Mouse (Mus musculus) right cerebral cortex, postnatal 36 days (tissue): Measurements from ENCODE around the gene Mtus2.

Experiments used
- DNase-seq, 2 experiments: peaks; one replicate each; pipeline ENCODE4 v3.0.0; 2022; ENCODE audit warnings: low spot score in 2 of 2, mixed read lengths in 1 of 2

The Mtus2 gene

DNA sequence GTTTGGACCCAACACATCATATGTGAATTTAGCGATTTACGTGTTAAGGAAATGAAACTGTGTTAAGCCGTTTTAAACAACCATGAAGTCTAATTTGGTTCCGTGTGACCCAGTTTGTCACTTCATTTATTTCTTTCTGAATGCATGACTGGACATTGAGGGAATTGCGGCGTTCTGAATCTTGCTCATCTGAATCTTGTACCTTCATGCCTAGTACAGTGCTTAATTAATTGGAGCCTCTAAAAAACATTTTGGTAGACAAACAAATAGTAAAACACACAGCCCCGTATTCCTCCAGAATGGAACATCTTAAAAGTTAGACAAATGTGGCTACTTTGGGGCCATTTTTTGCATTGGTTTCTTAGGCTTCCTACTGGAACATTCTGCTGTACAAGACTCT, 84.5 kb downstream of the Mtus2 start:
- no peak for DNase-seq

DNA sequence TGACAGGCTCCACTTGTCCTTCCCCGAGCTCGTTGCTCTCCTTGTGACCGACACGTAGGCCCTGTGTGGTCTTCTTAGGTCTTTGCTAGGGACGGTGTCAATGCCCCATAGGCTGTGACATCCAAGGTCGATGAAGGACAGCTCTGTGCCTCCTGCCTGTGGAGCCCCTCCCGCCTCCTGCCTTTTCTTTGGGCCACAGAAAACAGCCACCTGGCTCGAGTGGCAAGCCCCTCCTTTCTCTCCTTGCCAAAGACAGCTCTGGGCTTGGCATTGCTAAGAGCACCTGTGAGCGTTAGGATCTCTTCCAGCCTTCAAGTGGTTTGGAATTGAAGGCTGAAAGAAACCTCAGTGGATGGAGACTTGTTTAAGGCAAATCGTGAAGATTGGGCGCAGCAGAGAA, 91.1 kb downstream of the Mtus2 start:
- no peak for DNase-seq

DNA sequence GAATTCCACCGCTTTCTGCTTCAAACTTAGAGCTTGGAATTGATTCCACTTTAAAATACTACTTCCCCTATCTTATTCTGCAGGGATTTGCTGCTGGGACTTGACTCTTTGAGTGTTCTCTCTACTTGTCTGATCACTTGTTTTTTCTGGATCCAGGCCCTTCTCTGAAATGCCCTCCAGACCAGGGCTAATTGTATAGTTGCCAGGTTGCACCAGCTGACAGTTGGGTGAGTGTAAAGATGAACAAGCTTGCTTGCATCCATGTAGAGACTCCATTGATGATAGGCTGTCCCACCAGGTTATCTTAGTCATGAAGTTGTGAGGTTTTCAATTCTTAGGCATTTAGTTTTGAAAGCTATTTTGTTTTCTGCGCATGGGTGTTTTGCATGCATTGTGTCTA, 92.2 kb downstream of the Mtus2 start:
- DNase-seq, result no peak

DNA sequence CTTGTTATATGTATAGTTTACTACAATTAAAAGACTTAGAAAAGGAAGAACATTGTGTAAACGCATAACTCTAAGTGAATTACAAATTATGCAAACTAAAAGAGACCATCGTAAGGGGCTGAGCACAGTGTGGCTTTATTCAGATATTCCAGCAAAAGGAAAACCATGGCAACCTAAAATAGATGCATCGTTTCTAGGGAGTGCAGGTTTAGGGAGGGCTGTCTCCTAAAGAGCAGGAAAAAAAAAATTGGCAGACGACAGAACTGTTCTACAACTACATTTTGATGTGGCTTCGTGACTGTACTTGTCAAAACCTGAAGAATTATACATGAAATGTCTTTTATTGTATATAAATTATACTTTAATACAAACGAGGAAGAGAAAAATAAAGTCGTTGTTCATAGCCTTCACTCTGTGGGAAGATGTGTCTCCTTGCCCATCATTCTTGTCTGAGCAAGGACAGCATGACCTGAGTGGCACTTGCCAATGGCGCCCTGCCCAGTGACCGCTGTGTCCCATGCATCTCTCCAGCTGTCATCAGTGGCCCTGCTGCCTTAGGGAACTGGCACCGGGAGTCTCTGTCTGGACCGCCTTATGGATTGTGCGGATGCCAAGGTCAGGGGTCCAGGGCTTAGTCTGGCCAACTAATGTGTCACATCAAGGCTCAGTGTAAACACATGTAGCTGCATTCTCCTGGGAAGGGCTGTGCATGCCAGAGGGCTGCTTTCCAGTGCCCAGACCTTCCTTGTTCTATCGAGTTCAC, 95.9 kb downstream of the Mtus2 start:
- no peak for DNase-seq

DNA sequence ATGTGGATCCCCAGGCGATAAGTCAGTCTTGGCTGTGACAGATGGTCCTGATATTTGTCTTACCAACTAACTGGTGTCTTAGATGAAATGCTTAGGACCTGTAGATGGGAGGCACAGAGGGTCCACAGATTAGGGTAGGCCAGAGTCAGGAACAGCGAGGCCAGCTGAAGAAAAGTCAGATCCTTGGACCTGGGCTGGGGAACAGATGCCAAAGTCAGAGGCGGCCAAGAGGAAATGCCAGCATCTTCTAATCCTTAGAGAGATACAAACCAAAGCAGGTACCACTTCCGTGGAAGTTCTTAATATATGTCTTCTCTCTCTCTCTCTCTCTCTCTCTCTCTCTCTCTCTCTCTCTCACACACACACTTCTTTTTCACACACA, 96.5 kb downstream of the Mtus2 start:
- no peak for DNase-seq

DNA sequence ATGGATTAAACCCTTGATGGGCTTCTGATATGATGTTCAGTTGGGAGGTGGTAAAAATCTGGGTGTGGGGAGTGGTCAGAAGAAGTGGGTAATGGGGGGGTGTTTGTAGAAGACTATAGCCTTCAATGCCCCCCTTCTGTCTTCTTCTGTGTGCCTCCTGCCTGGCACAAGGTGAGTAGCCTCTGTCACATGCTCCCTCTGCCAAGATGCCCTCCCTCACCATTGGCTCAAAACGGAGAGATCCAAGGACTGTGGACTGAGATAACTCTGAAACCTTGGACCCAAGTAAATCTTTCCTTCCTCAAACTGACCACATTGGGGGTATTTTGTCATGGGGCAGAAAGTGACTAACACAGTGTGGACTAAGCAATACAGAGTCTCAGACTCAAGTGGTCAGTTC, 99.7 kb downstream of the Mtus2 start:
- DNase-seq, result no peak

DNA sequence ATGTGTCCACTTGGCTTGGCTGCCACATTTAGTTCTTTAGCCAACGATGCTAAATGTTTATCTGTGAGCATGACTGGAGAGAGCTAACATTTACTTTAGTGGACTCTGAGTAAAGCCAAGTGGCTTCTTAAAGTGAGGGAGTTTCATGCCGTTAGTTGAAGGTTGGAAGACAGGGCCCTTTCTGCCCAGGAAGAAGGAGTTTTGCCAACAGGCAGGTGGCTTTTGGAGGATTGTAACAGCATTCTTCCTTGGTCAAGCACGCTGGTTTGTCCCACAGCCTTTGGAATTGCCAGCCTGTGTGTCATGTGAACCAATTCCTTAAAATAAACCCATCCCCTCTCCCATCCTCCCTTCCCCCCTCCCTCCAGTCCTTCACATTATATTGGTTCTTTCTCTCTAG, 100.3 kb downstream of the Mtus2 start:
- DNase-seq, result no peak

DNA sequence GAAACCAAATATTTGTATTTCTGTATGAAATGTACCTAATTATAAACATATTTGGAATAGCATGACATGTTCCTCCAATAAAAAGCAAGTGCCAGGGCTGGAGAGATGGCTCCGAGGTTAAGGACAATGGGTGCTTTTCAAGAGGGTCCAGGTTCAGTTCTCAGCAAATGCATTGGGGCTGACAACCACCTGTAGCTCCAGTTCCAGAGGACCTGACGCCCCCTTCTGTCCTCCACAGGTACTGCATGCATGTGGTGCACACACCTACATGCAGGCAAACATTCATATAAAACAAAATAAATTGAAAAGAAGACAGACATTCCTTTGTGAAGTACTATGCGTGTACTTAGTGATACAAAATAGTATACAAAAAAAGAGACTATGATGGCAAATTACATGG, 102.2 kb downstream of the Mtus2 start:
- DNase-seq, result no peak

DNA sequence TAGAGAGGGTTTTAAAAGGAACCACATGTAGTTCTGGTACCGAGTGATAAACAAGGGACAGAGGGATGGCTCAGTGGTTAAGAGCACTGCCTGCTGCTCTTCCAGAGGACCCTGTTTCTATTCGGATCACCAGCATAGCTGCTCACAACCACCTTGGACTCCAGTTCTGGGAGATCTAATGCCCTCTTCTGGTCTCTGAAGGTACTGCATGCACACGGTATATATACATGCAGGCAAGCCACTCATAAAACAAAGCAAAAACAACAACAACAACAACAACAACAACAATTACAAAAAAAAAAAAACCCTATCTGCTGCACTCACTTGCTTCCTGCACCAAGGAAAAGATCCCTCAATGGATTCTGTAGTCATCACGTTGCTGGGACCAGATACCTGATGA, 104.7 kb downstream of the Mtus2 start:
- no peak for DNase-seq

DNA sequence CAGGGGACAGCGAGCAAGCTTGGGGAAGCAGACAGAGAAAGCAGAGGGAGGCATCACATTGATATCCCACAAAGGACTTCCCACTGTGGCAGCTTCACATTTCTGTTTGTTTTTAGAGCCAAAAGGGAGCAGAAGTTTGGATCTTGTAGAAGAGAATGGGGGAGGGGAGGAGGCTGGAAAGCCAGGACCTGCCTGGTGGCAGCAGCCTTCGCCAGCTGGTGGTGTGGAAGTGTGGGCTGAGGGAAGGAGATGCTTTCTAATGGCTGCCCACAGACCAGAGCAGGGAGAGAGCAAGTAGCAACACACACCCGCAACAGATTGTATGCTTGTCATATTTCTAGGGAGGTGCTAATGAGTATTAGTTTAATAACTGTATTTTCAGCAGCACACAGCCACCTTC, 106.6 kb downstream of the Mtus2 start:
- DNase-seq, result no peak

DNA sequence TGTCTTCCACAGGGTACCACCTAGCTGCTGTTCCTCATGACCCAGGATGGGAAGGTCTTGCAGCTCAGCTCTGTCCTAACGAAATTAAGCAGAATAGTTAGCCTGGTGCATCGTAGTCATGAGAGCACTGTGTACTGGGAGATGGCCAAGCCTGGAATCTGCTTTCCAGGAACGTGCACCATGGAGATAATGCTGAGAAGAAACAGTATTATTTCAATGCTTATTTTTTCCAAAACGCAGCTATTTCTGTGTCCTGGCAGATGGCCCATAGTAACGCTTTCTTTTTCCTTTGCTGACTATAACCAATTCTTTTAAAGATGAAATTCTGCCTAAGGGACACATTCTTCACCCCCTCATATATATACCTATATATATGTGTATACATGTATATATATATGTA, 108.1 kb downstream of the Mtus2 start:
- DNase-seq, result no peak

DNA sequence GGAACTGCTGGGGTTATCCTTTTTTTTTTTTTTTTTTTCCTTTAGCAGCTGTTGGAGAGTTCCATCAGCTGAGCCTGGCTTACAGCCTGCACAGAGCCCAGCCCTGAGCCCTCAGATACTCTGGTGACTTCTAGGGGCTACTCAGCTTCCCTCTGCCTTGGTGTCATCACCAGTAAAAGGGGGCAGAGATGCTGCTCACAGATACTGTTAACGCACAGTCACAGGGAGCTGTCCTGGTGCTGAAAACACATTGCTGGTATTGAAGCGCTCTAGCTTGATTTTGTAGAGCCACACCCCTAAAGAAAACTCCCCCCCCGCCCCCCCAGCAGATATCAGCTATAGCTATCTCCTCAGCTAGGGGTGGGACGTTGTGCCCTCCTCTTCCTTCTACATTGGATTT, 112.8 kb downstream of the Mtus2 start:
- no peak for DNase-seq

DNA sequence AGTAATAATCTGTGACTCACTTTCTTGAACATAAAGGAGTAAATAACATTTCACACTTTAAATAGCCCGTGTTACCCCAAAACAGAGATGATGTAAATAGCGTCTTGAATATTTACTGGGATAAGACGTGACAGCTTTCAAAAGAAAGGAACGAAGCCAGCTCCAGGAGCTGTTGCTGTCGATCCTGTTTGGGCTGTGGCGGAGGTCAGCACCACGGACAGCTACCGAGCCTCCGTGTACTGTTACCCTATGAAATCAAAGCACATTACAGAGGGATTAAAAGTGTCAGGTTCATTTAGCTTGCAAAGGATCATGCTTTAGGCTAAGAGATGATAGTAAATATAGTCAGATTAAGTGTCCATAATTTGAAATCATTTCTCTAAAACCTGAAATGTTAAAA, 114.7 kb downstream of the Mtus2 start:
- no peak for DNase-seq

DNA sequence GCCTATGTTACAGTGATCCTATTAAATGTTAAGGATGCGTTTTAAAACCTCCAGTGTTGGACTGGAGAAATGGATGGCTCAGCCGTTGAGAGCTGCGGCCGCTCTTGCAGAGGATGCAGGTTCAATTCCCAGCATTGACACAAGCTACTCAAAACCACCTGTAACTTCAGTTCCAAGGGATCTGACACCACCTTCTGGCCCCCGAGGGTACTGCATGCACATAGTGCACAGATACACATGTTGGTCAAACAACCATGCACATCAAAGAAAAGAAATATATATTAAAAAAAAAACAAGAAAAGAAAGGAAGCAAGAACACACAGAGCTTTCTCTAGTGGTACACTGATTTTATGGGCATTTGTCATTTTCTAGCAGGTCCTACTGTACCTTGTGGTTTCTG, 116.3 kb downstream of the Mtus2 start:
- DNase-seq, result no peak

DNA sequence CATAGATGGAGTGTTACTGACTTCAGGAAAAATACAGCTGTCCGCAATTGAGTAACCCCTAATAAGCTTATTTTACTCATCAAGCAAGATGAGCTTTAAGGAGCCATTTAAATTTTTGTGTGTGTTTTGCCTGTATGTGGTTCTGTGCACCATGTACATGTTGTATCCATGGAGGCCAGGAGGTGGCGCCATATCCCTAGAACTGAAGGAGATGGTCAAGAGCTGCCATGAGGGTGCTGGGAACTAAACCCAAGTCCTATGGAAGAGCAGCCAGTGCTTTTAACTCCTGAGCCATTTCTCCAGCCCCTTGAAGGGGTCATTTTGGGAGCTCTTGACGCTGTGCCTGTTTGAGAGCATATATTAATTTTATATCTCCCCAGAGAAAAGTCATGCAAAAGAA, 122.6 kb downstream of the Mtus2 start:
- DNase-seq, result no peak

DNA sequence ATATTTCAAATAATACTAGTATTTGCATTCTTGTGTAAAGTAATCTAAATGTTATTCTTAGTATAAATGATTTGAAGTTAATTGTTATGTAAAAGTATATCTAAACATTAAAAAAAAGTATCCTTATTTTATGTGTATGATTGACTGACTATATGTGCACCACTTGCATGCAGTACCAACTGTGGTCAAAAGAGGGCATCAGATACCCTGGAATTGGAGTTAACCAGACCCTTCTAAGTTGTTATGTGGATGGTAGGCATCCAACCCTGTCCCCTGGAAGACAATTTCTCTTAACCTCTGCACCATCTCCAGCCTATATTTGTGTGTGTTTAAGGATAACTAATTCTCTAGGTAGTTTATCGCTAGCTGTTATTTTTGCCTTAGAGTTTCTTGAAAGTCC, 126.4 kb downstream of the Mtus2 start:
- no peak for DNase-seq

DNA sequence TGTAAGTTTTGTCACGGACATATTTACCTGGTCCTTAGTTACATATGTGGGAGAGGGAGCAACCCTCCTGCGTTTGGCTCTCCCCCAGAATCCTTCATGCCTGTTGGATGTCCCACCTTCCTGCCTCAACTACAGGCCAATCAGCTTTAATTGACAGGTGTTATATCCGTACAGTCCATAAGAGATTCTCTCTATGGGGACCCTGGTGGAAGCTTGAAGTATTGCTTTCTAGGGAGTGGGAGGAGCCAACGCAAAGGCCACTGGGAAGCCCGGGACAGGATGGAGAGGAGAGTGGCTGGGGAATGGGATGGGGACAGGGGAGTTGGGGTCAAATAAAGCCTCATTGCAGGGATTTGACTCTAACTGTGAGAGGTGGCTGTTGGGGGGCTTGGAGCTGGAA, 127.6 kb downstream of the Mtus2 start:
- no peak for DNase-seq

DNA sequence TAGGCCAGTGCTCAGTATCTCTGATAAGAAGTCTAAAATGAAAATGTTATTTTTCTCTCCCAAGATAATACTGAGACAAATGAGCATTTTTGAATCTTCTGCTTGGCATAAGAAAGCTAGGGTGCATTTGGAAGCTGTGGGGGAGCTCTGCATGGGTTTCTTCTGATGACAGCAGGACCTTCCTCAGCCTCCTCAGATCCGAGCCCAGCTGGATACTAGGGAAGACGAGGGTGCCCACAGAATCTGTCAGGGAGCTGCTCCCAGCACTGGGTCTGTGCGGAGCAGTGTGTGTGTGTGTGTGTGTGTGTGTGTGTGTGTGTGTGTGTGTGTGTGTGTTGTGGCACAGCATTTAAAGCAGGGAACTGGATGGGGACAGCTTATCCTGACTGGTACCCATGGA, 130.7 kb downstream of the Mtus2 start:
- DNase-seq, result peak in 1 of 2 experiments; percentile 8

DNA sequence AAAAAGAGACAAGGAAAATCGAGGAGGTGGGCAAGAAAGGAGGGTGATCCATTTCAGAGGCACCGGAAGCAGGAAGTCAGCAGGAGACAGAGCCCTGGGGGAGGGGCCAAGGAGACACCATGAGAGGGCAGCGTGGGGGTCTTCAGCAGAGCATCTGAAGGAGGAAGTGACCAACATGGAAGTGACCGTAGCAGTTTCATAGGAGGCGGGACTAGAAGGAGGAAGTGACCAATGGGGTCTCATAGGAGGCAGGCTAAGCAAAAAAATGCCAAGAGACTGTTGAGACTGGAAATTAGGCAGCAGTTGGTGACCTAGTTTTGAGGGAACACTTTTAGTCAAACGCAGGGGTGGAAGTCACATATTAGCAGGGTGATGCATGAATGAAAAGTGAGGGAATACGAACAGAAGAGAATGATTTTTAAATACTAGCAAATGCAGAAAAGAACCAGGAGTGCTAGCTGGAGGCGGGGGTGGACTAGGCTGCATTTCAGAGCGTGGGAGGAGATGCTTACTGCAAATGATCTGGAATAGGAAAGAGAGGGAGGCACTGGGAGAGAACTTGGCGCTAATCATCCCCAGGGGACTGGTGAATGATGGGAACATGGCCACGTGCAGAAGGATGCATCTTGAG, 133.2 kb downstream of the Mtus2 start:
- DNase-seq, result peak; percentile 71 to 85

DNA sequence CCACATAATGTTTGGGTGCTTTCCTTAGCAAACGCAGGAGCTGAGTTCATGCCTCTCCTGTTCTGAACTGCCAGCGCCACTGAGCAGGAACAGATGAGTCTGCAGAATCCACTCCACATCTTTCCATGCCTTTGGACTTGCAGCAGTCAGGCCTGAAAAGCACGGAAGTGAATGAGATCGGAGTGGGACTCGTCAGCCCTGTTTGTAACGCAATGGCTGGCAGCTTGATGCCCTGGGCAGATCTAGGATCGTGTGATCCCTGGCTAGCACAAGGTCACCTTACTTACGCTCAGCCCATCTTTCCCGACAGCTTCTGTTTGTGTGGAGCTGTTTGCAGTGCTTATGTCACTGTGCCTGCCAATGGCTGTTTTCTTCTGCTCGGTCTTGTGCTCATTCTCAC, 137.5 kb downstream of the Mtus2 start:
- DNase-seq, result no peak

DNA sequence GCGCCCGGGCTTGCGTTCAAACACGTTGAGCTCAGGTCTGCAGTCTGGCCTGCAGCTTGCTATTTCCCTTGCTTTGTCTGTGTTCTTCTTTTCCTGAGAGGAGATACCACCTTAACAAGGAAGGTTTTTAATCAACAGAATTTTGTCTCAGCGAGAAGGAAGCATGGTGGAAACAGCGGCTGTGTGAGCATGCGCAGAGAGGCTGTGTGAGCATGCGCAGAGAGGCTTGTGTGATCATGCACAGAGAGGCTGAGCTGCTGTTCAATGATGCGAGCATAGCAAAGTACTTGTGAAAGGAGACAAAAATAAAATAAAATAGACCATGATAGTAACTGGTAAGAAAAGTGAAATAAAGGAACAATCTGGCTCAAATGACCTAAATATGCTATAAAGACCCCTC, 142.2 kb downstream of the Mtus2 start:
- no peak for DNase-seq

DNA sequence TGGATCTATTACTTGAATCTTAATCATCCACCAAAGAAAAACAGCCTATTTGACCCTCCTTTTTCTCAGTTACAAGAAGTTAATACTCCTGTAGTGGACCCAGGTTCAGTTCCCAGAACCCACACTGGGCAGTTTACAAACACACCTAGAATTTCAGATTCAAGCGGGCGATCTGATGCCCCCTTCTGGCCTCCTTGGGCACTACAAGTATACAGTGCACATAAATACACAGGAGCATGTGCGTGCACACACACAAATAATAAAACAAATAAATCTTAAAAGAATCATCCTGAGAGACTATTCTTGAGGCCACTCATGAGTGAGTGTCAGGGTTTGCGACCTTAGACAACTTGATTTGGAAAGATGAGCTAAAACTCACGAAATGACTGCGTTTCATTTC, 150.2 kb downstream of the Mtus2 start:
- no peak for DNase-seq

DNA sequence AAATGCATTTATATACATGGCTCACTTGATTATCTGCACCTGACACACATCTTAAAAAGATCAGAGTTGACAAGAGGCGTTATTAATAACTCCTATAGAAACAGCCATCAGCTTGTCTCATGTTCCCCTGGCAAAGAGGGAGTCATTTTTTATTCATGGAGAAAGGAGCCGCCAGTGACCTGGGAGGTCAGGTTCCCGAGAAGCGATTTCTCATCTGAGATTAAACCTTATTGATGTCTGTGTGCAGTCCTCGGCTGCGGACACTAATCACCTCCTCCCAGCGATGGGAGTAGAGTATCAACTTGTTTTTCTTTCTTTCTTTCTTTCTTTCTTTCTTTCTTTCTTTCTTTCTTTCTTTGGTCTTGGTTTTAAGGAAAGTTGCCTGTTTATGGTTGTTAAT, 150.8 kb downstream of the Mtus2 start:
- DNase-seq, result no peak

DNA sequence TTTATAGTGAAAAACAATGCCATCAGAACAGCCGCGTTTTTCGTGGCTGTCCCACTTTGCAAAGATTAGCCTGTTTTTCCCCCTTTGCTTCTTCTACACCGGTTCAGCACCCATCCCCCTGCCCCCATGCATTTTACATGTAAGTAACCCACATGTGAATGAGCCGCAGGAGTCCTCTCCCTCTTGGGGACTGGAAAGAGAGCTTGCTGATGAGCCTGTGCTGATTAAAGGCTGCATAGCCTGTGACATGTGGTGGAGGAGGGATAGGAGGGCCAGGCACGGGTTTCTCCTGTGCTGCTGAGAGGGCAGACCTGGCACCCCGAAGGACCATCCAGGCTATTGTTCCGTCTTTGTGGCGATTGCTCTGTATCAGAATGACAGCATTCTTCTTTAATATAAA, 151.2 kb downstream of the Mtus2 start:
- DNase-seq, result no peak
